Mouse (Mus musculus): ENCODE measurements around the gene Cdc25b. TPM values are rescaled to one million over a fixed set of nuclear protein-coding genes. Genes with fewer than 3 reads are reported as not detected.
A peak's percentile ranks its signal among the peaks of the same experiment; 100 is the strongest.

Gene Cdc25b
- total RNA-seq (2014; fragmentation: Nextera tagmentation) (8.7 and 21.6 TPM in 2 replicates), total RNA-seq (2017) (5.4 and 19.0 TPM in 2 replicates)

GRCm38 (mm10) chr2:131186771-131187601 is at the start of gene Cdc25b, which contains the start of gene Spef1:
TSS of gene Cdc25b (plus strand) at chr2:131186949.
TSS of gene Spef1 (minus strand) at chr2:131187282.
- ATAC-seq (replicated peaks; ENCODE audit: low FRiP score, low TSS enrichment, poor library complexity, severe bottlenecking): peak; percentile 84

- ATAC-seq (replicated peaks; ENCODE audit: low FRiP score, low TSS enrichment, poor library complexity, severe bottlenecking): no peak
Measured at GRCm38 (mm10) chr2:131138296-131138695, 48.5 kb upstream of the Cdc25b start.

GRCm38 (mm10) chr2:131138760-131139159 is 48.0 kb upstream of the Cdc25b start:
- no peak for ATAC-seq (replicated peaks; ENCODE audit: low FRiP score, low TSS enrichment, poor library complexity, severe bottlenecking)

- ATAC-seq (replicated peaks; ENCODE audit: low FRiP score, low TSS enrichment, poor library complexity, severe bottlenecking): no peak
Measured at GRCm38 (mm10) chr2:131139287-131139686, 47.5 kb upstream of the Cdc25b start.

- no peak for ATAC-seq (replicated peaks; ENCODE audit: low FRiP score, low TSS enrichment, poor library complexity, severe bottlenecking)
Measured at GRCm38 (mm10) chr2:131139886-131140532, 46.7 kb upstream of the Cdc25b start.

- no peak for ATAC-seq (replicated peaks; ENCODE audit: low FRiP score, low TSS enrichment, poor library complexity, severe bottlenecking)
Measured at GRCm38 (mm10) chr2:131140533-131140905, 46.2 kb upstream of the Cdc25b start.

GRCm38 (mm10) chr2:131141336-131141986 is 45.3 kb upstream of the Cdc25b start:
- no peak for ATAC-seq (replicated peaks; ENCODE audit: low FRiP score, low TSS enrichment, poor library complexity, severe bottlenecking)

GRCm38 (mm10) chr2:131142592-131142991 is 44.2 kb upstream of the Cdc25b start:
- ATAC-seq (replicated peaks; ENCODE audit: low FRiP score, low TSS enrichment, poor library complexity, severe bottlenecking): peak; percentile 89

GRCm38 (mm10) chr2:131143007-131143780 is 43.6 kb upstream of the Cdc25b start:
- 0 out of 2 replicates have a peak, but pooled peaks have one; percentile 13 for ATAC-seq (replicated peaks; ENCODE audit: low FRiP score, low TSS enrichment, poor library complexity, severe bottlenecking)

- ATAC-seq (replicated peaks; ENCODE audit: low FRiP score, low TSS enrichment, poor library complexity, severe bottlenecking): no peak
Measured at GRCm38 (mm10) chr2:131145121-131145520, 41.6 kb upstream of the Cdc25b start.

GRCm38 (mm10) chr2:131145536-131145935 is 41.2 kb upstream of the Cdc25b start:
- no peak for ATAC-seq (replicated peaks; ENCODE audit: low FRiP score, low TSS enrichment, poor library complexity, severe bottlenecking)

GRCm38 (mm10) chr2:131146193-131147042 is 40.3 kb upstream of the Cdc25b start:
- ATAC-seq (replicated peaks; ENCODE audit: low FRiP score, low TSS enrichment, poor library complexity, severe bottlenecking): no peak

GRCm38 (mm10) chr2:131147043-131147365 is 39.7 kb upstream of the Cdc25b start:
- no peak for ATAC-seq (replicated peaks; ENCODE audit: low FRiP score, low TSS enrichment, poor library complexity, severe bottlenecking)

- ATAC-seq (replicated peaks; ENCODE audit: low FRiP score, low TSS enrichment, poor library complexity, severe bottlenecking): no peak
Measured at GRCm38 (mm10) chr2:131148353-131149253, 38.1 kb upstream of the Cdc25b start.

GRCm38 (mm10) chr2:131149254-131149578 is 37.5 kb upstream of the Cdc25b start:
- ATAC-seq (replicated peaks; ENCODE audit: low FRiP score, low TSS enrichment, poor library complexity, severe bottlenecking): no peak

- peak; percentile 93 for ATAC-seq (replicated peaks; ENCODE audit: low FRiP score, low TSS enrichment, poor library complexity, severe bottlenecking)
Measured at GRCm38 (mm10) chr2:131152166-131152730, 34.5 kb upstream of the Cdc25b start.

- ATAC-seq (replicated peaks; ENCODE audit: low FRiP score, low TSS enrichment, poor library complexity, severe bottlenecking): no peak
Measured at GRCm38 (mm10) chr2:131154036-131154435, 32.7 kb upstream of the Cdc25b start.

GRCm38 (mm10) chr2:131156987-131157386 is 29.8 kb upstream of the Cdc25b start:
- no peak for ATAC-seq (replicated peaks; ENCODE audit: low FRiP score, low TSS enrichment, poor library complexity, severe bottlenecking)
